Mouse (Mus musculus) heart, adult 9 months (tissue): Measurements from ENCODE around the gene Coro2b.

Experiments
- DNase-seq, 2 experiments: peaks; one replicate each; pipeline ENCODE4 v3.0.0; 2022; ENCODE audit warnings: low spot score in 2 of 2

Coro2b gene

GRCm38 (mm10) chr9:62515138-62515537 is 21.7 kb downstream of the Coro2b start:
- no peak for DNase-seq

- peak; percentile 64 to 68 for DNase-seq
Measured at GRCm38 (mm10) chr9:62513492-62514133, 23.2 kb downstream of the Coro2b start.

GRCm38 (mm10) chr9:62510530-62510936 is 26.3 kb downstream of the Coro2b start:
- DNase-seq, result no peak

GRCm38 (mm10) chr9:62509617-62510016 is 27.2 kb downstream of the Coro2b start:
- no peak for DNase-seq

- no peak for DNase-seq
Measured at GRCm38 (mm10) chr9:62508740-62509524, 27.9 kb downstream of the Coro2b start.

GRCm38 (mm10) chr9:62506467-62507067 is 30.3 kb downstream of the Coro2b start:
- DNase-seq, result no peak

- DNase-seq, result no peak
Measured at GRCm38 (mm10) chr9:62504129-62504528, 32.7 kb downstream of the Coro2b start.

GRCm38 (mm10) chr9:62502361-62502760 is 34.5 kb downstream of the Coro2b start:
- no peak for DNase-seq

GRCm38 (mm10) chr9:62501566-62501965 is 35.3 kb downstream of the Coro2b start:
- DNase-seq, result peak in 1 of 2 experiments; percentile 58

- no peak for DNase-seq
Measured at GRCm38 (mm10) chr9:62500007-62500406, 36.8 kb downstream of the Coro2b start.

- no peak for DNase-seq
Measured at GRCm38 (mm10) chr9:62498945-62499344, 37.9 kb downstream of the Coro2b start.

- no peak for DNase-seq
Measured at GRCm38 (mm10) chr9:62497135-62498092, 39.4 kb downstream of the Coro2b start.

- DNase-seq, result no peak
Measured at GRCm38 (mm10) chr9:62492306-62492990, 44.4 kb downstream of the Coro2b start.

- no peak for DNase-seq
Measured at GRCm38 (mm10) chr9:62491611-62492010, 45.2 kb downstream of the Coro2b start.

GRCm38 (mm10) chr9:62491104-62491503 is 45.7 kb downstream of the Coro2b start:
- DNase-seq, result peak; percentile 58 to 61

GRCm38 (mm10) chr9:62484107-62484506 is 52.7 kb downstream of the Coro2b start:
- DNase-seq, result no peak

GRCm38 (mm10) chr9:62482788-62483187 is 54.1 kb downstream of the Coro2b start:
- DNase-seq, result no peak

- no peak for DNase-seq
Measured at GRCm38 (mm10) chr9:62480898-62481642, 55.8 kb downstream of the Coro2b start.

- no peak for DNase-seq
Measured at GRCm38 (mm10) chr9:62480149-62480548, 56.7 kb downstream of the Coro2b start.

- peak; percentile 90 to 91 for DNase-seq
Measured at GRCm38 (mm10) chr9:62476782-62477487, 59.9 kb downstream of the Coro2b start.
